Mouse (Mus musculus) stomach, postnatal 0 days (tissue): Measurements from ENCODE around the gene Zmiz1. TPM values are rescaled to one million over a fixed set of nuclear protein-coding genes. Genes with fewer than 3 reads are reported as not detected.

Experiments used
- ATAC-seq: fragments of 200-750 bp; cut with Nextera tagmentation; 2 replicates; pipeline ENCODE4 v1.8.0; 2017; ENCODE audit not compliant: low FRiP score, low TSS enrichment
- DNase-seq: peaks from one replicate; pipeline ENCODE4 v3.0.0-alpha.2; 2016; ENCODE audit warnings: low spot score
- H3K27ac ChIP-seq: fragments of 300-500 bp; sonication (generic); replicated peaks from 2 replicates; pipeline ENCODE4 v1.5.1; 2014; ENCODE audit warnings: mild to moderate bottlenecking, control low read depth
- H3K27me3 ChIP-seq: fragments of 300-500 bp; sonication (generic); 2 replicates; pipeline ENCODE4 v1.6.1; 2014; ENCODE audit warnings: low read length; ENCODE audit not compliant: control insufficient read depth, insufficient read depth
- H3K36me3 ChIP-seq: fragments of 300-500 bp; sonication (generic); 2 replicates; pipeline ENCODE4 v1.6.1; 2014; ENCODE audit warnings: low read length, mixed read lengths; ENCODE audit not compliant: control insufficient read depth, insufficient read depth
- H3K4me1 ChIP-seq: fragments of 300-500 bp; sonication (generic); replicated peaks from 2 replicates; pipeline ENCODE4 v1.6.1; 2014; ENCODE audit warnings: antibody characterized with exemption; ENCODE audit not compliant: control insufficient read depth, insufficient read depth
- H3K4me2 ChIP-seq: fragments of 300-500 bp; sonication (generic); replicated peaks from 2 replicates; pipeline ENCODE4 v1.6.1; 2014; ENCODE audit warnings: low read depth, mild to moderate bottlenecking, control low read depth, moderate library complexity
- H3K4me3 ChIP-seq: fragments of 300-500 bp; sonication (generic); 2 replicates; pipeline ENCODE4 v1.5.1; 2014; ENCODE audit warnings: low read depth, low read length, control low read depth
- H3K9ac ChIP-seq: fragments of 300-500 bp; sonication (generic); 2 replicates; pipeline ENCODE4 v1.6.1; 2014; ENCODE audit warnings: mild to moderate bottlenecking, low read length, control low read depth, mixed read lengths
- H3K9me3 ChIP-seq: fragments of 300-500 bp; sonication (generic); 2 replicates; pipeline ENCODE4 v1.6.1; 2016; ENCODE audit warnings: low read length; ENCODE audit not compliant: control insufficient read depth
- CTCF ChIP-seq: IDR thresholded peaks from 2 replicates; pipeline ENCODE4 v1.5.1; 2016; ENCODE audit warnings: antibody characterized with exemption, low read depth, mild to moderate bottlenecking, moderate library complexity
- EP300 ChIP-seq: optimal IDR thresholded peaks from 2 replicates; pipeline ENCODE3; 2016; ENCODE audit warnings: antibody characterized with exemption
- WGBS: fragments of 180-500 bp; shearing (Covaris S2); extraction: QIAGEN DNeasy Blood & Tissue Kit; methylation state at CpG from one replicate; pipeline ENCODE4 v1.1.7; 2014; 5-methylcytosine and 5-hydroxymethylcytosine counted together
- polyA plus RNA-seq: library from polyadenylated mRNA; unstranded; fragments of >200 nt; fragmentation: Nextera tagmentation; extraction: Ambion mirVana; gene quantifications from 2 replicates; pipeline ENCODE4 v1.2.1, GENCODE M21; 2015

The Zmiz1 gene
- polyA plus RNA-seq, 1 experiment from 2014 or later, result 13.0 TPM

DNA sequence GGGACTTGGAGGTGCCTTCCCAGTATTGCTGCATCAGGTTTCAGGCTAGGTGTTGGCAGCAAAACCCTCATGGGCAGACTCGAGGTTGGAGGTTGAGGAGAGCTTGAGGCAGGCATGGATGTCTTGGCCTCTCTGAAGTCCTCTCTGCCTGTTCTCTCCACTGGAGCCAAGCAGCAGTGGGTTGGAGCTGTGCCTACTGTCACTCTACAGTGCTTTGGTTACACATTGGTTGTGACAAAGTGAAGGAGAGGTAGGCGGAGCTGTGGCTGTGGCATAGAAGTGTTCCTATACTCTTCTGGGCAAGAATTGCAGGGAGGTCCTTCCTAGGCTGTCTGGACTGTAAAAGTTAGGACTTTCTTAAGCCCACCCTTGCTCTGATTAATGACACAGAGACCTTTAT lies 237.4 kb downstream of the Zmiz1 start:
- DNase-seq (no peak), ATAC-seq (no peak)
- Histone ChIP-seq H3K4me1 (no peaks in the 10 kb centered on the region), H3K27ac (no peak overlapping the region), H3K9me3 (no peaks in the 10 kb centered on the region), H3K9ac (no peak overlapping the region), H3K36me3 (peaks cover 14% of the 10 kb centered on the region), H3K27me3 (no peaks in the 10 kb centered on the region), H3K4me2 (peak overlapping the region; percentile 98; the same call in 1 of the 2 replicates), H3K4me3 (no peak overlapping the region)
- WGBS, result 59% methylated on average over 2 of the region's 2 CpGs
- TF ChIP-seq CTCF (no peak), EP300 (no peak)

- DNase-seq (peak; percentile 36), ATAC-seq (peak; percentile 22; the same call in 1 of the 2 replicates)
- no peak overlapping the region for H3K9ac ChIP-seq
Observed at GRCm38 (mm10) chr14:25701986-25702385, 243.0 kb downstream of the Zmiz1 start.

DNA sequence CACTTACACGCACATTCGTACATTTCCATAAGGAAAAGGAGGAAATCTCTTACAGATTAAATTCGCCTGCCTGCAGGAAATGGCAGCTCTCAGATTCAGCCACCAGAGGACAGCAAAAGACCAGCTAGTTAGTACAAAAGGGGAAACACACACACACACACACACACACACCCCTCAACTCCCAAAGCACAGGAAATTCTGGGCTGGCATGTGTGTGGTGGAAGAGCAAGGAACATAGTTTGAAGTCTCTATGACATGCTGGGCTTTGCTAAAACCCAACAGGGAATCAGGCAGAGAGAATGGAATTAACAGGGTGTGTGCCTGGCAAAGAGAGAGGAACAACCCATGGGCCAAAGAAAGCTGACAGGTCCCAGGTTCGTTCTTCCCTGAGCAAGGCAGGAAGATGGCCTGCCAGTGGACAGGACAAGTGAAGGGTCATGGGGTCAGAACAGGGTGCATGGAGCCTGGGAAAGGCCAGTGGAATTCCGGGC lies 248.8 kb downstream of the Zmiz1 start:
- peak overlapping the region; percentile 87 for H3K27ac ChIP-seq
- H3K27me3 ChIP-seq, result no peaks in the 10 kb centered on the region
- H3K36me3 ChIP-seq, result no peaks in the 10 kb centered on the region
- H3K4me3 ChIP-seq, result no peak overlapping the region
- no peak overlapping the region for H3K4me2 ChIP-seq
- WGBS, result 51% methylated on average over 5 of the region's 5 CpGs
- no peaks in the 10 kb centered on the region for H3K9me3 ChIP-seq
- DNase-seq (peak; percentile 66), ATAC-seq (peak; percentile 18; the same call in 1 of the 2 replicates)
- H3K4me1 ChIP-seq, result peaks cover 12% of the 10 kb centered on the region
- H3K9ac ChIP-seq, result no peak overlapping the region
- TF ChIP-seq CTCF (peak; percentile 98), EP300 (no peak)

More at GRCm38 (mm10) chr14:25701986-25702385, 243.0 kb downstream of the Zmiz1 start:
- TF ChIP-seq EP300 (no peak), CTCF (peak; percentile 90)
- H3K27me3 ChIP-seq, result no peaks in the 10 kb centered on the region
- H3K9me3 ChIP-seq, result no peaks in the 10 kb centered on the region
- no peaks in the 10 kb centered on the region for H3K4me1 ChIP-seq
- peaks cover 14% of the 10 kb centered on the region for H3K36me3 ChIP-seq
- H3K27ac ChIP-seq, result no peak overlapping the region
- H3K4me3 ChIP-seq, result no peak overlapping the region
- H3K4me2 ChIP-seq, result no peak overlapping the region

DNA sequence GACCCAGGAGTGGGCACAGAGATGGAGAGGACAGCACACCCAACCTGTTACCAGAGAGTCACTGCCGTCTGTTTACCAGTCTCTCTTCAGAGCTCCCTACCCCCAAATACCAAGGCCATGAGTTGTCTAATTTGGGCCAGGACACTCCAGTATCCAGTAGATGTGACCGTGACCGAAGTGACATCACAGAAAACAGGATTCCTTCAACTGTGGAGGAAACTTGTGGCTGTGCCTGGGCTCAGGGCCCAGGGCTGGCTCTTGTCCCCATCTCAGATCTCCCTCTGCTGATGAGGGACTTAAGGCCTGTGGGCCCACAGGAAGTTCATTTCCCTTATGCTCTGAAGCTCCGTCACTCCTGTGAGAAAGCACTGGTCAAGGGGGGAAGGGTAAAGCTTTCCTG lies 249.5 kb downstream of the Zmiz1 start:
- ATAC-seq (peak; percentile 11; the same call in 1 of the 2 replicates), DNase-seq (no peak)
- TF ChIP-seq CTCF (no peak), EP300 (no peak)
- Histone ChIP-seq H3K9ac (peak overlapping the region; percentile 8; the same call in 1 of the 2 replicates), H3K4me3 (no peak overlapping the region), H3K27me3 (no peaks in the 10 kb centered on the region), H3K9me3 (no peaks in the 10 kb centered on the region), H3K27ac (peak overlapping the region; percentile 87), H3K36me3 (no peaks in the 10 kb centered on the region), H3K4me2 (no peak overlapping the region), H3K4me1 (peaks cover 12% of the 10 kb centered on the region)
- 50% methylated on average over 4 of the region's 4 CpGs for WGBS

DNA sequence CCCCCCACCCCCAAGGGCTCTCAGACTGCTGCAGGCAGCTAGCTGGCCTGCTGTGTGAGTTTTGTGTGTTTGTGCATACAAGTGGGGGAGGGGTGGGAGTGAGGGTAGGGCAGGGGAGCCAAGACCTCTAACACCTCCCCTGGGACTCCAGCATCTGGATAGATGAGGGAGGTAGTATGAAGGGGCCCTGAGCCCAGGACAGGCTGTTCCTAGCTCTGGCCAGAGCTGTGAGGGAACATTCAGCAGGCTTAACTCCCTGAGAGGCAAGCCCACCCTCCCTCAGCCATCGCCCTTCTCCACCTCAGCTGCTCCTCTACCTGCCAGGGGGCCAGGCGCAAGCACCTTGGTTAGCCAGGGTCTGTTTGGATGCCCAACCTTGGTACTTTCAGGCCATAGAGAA lies 249.9 kb downstream of the Zmiz1 start:
- TF ChIP-seq EP300 (no peak), CTCF (no peak)
- H3K9ac ChIP-seq, result peak overlapping the region; percentile 8; the same call in 1 of the 2 replicates
- H3K4me3 ChIP-seq, result no peak overlapping the region
- no peaks in the 10 kb centered on the region for H3K27me3 ChIP-seq
- no peak overlapping the region for H3K4me2 ChIP-seq
- H3K27ac ChIP-seq, result peak overlapping the region; percentile 87
- no peak for DNase-seq
- ATAC-seq, result 0 out of 2 replicates have a peak, but pooled peaks have one; percentile 1
- 86% methylated on average over 2 of the region's 2 CpGs for WGBS
- H3K36me3 ChIP-seq, result no peaks in the 10 kb centered on the region
- no peaks in the 10 kb centered on the region for H3K9me3 ChIP-seq
- H3K4me1 ChIP-seq, result peaks cover 12% of the 10 kb centered on the region

GRCm38 (mm10) chr14:25710073-25710472 lies 251.1 kb downstream of the Zmiz1 start:
- TF ChIP-seq CTCF (no peak), EP300 (no peak)
- no peaks in the 10 kb centered on the region for H3K27me3 ChIP-seq
- 31% methylated on average over 4 of the region's 4 CpGs for WGBS
- H3K9ac ChIP-seq, result no peak overlapping the region
- H3K4me2 ChIP-seq, result no peak overlapping the region
- ATAC-seq (peak; percentile 1; the same call in 1 of the 2 replicates), DNase-seq (peak; percentile 47)
- H3K27ac ChIP-seq, result peak overlapping the region; percentile 87
- H3K9me3 ChIP-seq, result no peaks in the 10 kb centered on the region
- no peak overlapping the region for H3K4me3 ChIP-seq
- H3K4me1 ChIP-seq, result peaks cover 12% of the 10 kb centered on the region
- no peaks in the 10 kb centered on the region; the same call in 1 of the 2 replicates for H3K36me3 ChIP-seq
